Mouse (Mus musculus) forebrain, embryonic 10.5 days (tissue): ENCODE data around the gene Ctnnb1. TPM values are rescaled to one million over a fixed set of nuclear protein-coding genes. Genes with fewer than 3 reads are reported as not detected.

Source experiments
- DNase-seq: peaks from one replicate; pipeline ENCODE4 v3.0.0-alpha.2; 2017; ENCODE audit warnings: low spot score; ENCODE audit errors: extremely low spot score
- H3K27ac ChIP-seq: fragments of 300-500 bp; sonication (generic); 2 replicates; pipeline ENCODE4 v1.5.1; 2016; ENCODE audit warnings: mild to moderate bottlenecking
- H3K27me3 ChIP-seq: fragments of 300-500 bp; sonication (generic); 2 replicates; pipeline ENCODE4 v1.6.1; 2016; ENCODE audit warnings: mild to moderate bottlenecking; ENCODE audit not compliant: poor library complexity, severe bottlenecking
- H3K36me3 ChIP-seq: fragments of 300-500 bp; sonication (generic); replicated peaks from 2 replicates; pipeline ENCODE4 v1.6.1; 2016; ENCODE audit warnings: mild to moderate bottlenecking, moderate library complexity
- H3K4me1 ChIP-seq: fragments of 300-500 bp; sonication (generic); 2 replicates; pipeline ENCODE4 v1.6.1; 2016
- H3K4me3 ChIP-seq: fragments of 300-500 bp; sonication (generic); 2 replicates; pipeline ENCODE4 v1.5.1; 2016; ENCODE audit warnings: mild to moderate bottlenecking, moderate library complexity
- H3K9me3 ChIP-seq: fragments of 300-500 bp; sonication (generic); 2 replicates; pipeline ENCODE4 v1.6.1; 2016; ENCODE audit warnings: mild to moderate bottlenecking, moderate library complexity
- WGBS: fragments of 180-500 bp; shearing (Covaris S2); methylation state at CpG from one replicate; pipeline ENCODE4 v1.1.7; 2016; 5-methylcytosine and 5-hydroxymethylcytosine counted together
- polyA plus RNA-seq: library from polyadenylated mRNA; unstranded; fragments of >200 nt; fragmentation: Nextera tagmentation; extraction: Ambion mirVana; gene quantifications from 2 replicates; pipeline ENCODE4 v1.2.1, GENCODE M21; 2016

Ctnnb1 gene
- polyA plus RNA-seq, 1 experiment from 2014 or later = 664 TPM

DNA sequence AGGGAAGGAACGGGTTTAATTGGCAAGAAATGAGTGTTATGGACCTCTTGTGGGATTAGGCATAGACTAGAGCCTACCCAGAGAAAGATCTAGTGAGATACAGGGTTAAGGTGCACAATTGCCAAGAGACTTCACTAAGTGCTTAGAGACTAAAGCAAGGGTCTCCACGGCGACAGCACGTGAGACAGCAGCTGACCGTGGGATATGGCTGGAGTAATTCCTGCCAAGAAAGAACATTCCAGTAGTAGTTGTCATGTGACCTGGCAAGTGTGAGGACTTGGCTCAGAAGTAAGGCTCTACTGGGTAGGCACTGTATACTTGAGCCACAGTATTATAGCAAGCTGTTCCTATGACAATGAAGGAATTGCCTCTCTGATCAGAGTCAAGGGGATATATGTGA is 47.1 kb downstream of the Ctnnb1 start:
- Histone ChIP-seq H3K36me3 (0 out of 2 replicates have a peak, but pooled peaks cover 5% of the 10 kb centered on the region), H3K4me1 (peaks cover 6% of the 10 kb centered on the region), H3K27me3 (no peaks in the 10 kb centered on the region), H3K27ac (no peak overlapping the region), H3K4me3 (no peak overlapping the region), H3K9me3 (no peaks in the 10 kb centered on the region)
- WGBS = 92% methylated on average over 5 of the region's 5 CpGs
- DNase-seq = no peak

GRCm38 (mm10) chr9:120976856-120977255 is 47.8 kb downstream of the Ctnnb1 start:
- Histone ChIP-seq H3K36me3 (0 out of 2 replicates have a peak, but pooled peaks cover 5% of the 10 kb centered on the region), H3K4me1 (peaks cover 13% of the 10 kb centered on the region), H3K4me3 (no peak overlapping the region), H3K27ac (no peak overlapping the region), H3K27me3 (no peaks in the 10 kb centered on the region), H3K9me3 (no peaks in the 10 kb centered on the region)
- 96% methylated on average over 4 of the region's 4 CpGs for WGBS
- DNase-seq = no peak

GRCm38 (mm10) chr9:120981777-120982176 is 52.8 kb downstream of the Ctnnb1 start:
- DNase-seq = no peak
- Histone ChIP-seq H3K9me3 (no peaks in the 10 kb centered on the region), H3K27me3 (no peaks in the 10 kb centered on the region), H3K36me3 (0 out of 2 replicates have a peak, but pooled peaks cover 2% of the 10 kb centered on the region), H3K4me3 (no peak overlapping the region), H3K4me1 (peaks cover 39% of the 10 kb centered on the region), H3K27ac (peak overlapping the region; percentile 54; the same call in 1 of the 2 replicates)
- WGBS = 86% methylated on average over 7 of the region's 7 CpGs

- Histone ChIP-seq H3K4me3 (no peak overlapping the region), H3K36me3 (0 out of 2 replicates have a peak, but pooled peaks cover 2% of the 10 kb centered on the region), H3K4me1 (peaks cover 50% of the 10 kb centered on the region), H3K27ac (no peak overlapping the region), H3K9me3 (no peaks in the 10 kb centered on the region), H3K27me3 (no peaks in the 10 kb centered on the region)
- DNase-seq = no peak
- 92% methylated on average over 8 of the region's 8 CpGs for WGBS
These were observed 54.8 kb downstream of the Ctnnb1 start for GRCm38 (mm10) chr9:120983849-120984248.

DNA sequence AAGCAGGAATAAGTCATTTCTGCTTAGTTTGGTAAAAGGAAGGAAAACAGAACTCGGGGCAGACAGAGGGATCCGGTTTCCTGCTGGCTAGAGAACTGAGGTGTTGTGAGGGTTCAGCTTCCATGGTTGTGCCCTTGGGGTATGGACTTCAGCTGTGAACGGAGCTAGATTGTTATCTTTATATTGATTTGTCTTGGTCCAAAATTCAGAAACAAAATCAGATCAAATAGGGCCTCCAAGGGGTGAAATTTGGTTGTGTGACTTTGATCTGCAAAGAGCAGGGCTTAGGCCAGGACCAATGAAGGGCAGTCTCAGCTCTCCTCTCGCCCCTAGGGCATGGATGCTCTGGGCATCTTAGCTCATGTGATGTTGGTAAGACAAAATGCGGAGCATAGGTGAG is 55.5 kb downstream of the Ctnnb1 start:
- 77% methylated on average over 5 of the region's 5 CpGs for WGBS
- Histone ChIP-seq H3K36me3 (0 out of 2 replicates have a peak, but pooled peaks cover 2% of the 10 kb centered on the region), H3K4me3 (no peak overlapping the region), H3K9me3 (no peaks in the 10 kb centered on the region), H3K4me1 (peaks cover 55% of the 10 kb centered on the region), H3K27me3 (no peaks in the 10 kb centered on the region), H3K27ac (no peak overlapping the region)
- DNase-seq = no peak

DNA sequence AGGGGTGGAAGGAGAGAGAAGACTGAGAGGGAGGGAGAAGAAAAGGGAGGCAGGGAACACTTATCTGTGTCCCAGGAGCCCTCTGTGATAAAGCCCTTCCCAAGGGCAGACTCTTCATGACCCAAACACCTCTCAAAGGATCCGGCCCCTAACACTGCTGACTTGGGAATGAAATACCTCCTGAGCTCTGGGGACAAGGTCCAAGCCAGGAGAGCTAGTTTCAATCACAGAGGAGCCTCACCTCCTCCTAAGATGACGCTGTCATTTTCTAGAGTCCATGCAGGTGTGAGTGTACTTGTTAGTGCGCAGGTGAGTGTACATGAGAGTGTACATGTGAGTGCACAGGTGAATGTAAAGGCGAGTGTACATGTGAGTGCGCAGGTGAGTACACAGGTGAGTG is 56.0 kb downstream of the Ctnnb1 start:
- WGBS = 97% methylated on average over 5 of the region's 5 CpGs
- Histone ChIP-seq H3K27ac (no peak overlapping the region), H3K27me3 (no peaks in the 10 kb centered on the region), H3K4me3 (no peak overlapping the region), H3K4me1 (peaks cover 60% of the 10 kb centered on the region), H3K9me3 (no peaks in the 10 kb centered on the region), H3K36me3 (0 out of 2 replicates have a peak, but pooled peaks cover 2% of the 10 kb centered on the region)
- DNase-seq = no peak

DNA sequence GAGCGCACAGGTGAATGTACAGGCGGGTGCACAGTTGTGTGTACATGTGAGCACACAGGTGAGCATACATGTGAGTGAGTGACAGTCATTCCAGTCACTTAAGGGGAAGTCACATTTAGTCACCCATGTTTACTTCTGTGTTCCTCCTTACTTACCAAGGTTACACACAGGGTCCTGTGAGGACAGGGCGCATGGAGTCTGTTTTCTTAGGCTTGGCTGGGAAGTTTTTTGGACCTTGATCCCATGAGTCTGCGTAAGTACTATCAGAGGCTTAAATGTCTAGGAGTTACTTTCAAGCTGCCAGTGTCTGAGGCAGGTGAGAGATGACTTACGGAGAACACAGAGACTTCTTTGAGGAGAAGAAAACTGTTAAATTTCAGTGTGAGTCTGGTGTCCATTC is 56.5 kb downstream of the Ctnnb1 start:
- H3K4me1 ChIP-seq = peaks cover 65% of the 10 kb centered on the region
- no peak overlapping the region for H3K27ac ChIP-seq
- 0 out of 2 replicates have a peak, but pooled peaks cover 2% of the 10 kb centered on the region for H3K36me3 ChIP-seq
- H3K9me3 ChIP-seq = no peaks in the 10 kb centered on the region
- WGBS = 93% methylated on average over 5 of the region's 5 CpGs
- no peak overlapping the region for H3K4me3 ChIP-seq
- no peak for DNase-seq
- no peaks in the 10 kb centered on the region for H3K27me3 ChIP-seq

DNA sequence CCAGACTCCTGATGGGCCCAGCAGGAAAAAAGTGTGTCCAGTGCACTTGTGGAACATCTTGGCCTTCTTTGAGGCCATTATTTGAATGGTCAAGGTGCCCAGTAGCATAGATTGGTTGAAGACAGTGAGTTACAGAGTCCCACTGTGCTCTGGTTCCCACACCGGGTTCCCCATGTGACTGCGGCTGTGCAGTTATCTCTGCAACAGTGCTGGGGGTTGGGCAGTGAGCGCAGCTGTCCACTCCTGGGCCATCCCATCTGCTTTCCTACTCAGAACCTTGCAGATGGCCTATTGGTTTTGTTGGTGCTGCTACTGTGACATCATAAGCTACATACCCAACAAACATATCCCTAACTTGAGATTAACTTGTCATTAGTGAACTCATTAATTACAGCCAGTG is 57.2 kb downstream of the Ctnnb1 start:
- WGBS = 92% methylated on average over 3 of the region's 3 CpGs
- Histone ChIP-seq H3K36me3 (0 out of 2 replicates have a peak, but pooled peaks cover 2% of the 10 kb centered on the region), H3K27me3 (no peaks in the 10 kb centered on the region), H3K4me3 (no peak overlapping the region), H3K9me3 (no peaks in the 10 kb centered on the region), H3K4me1 (peaks cover 67% of the 10 kb centered on the region), H3K27ac (no peak overlapping the region)
- DNase-seq = no peak

- Histone ChIP-seq H3K36me3 (0 out of 2 replicates have a peak, but pooled peaks cover 2% of the 10 kb centered on the region), H3K4me1 (peaks cover 65% of the 10 kb centered on the region), H3K27me3 (no peaks in the 10 kb centered on the region), H3K27ac (no peak overlapping the region), H3K4me3 (no peak overlapping the region), H3K9me3 (no peaks in the 10 kb centered on the region)
- DNase-seq = no peak
- 81% methylated on average over 4 of the region's 4 CpGs for WGBS
These were observed 58.0 kb downstream of the Ctnnb1 start for GRCm38 (mm10) chr9:120986994-120987393.

GRCm38 (mm10) chr9:120988088-120988487 is 59.1 kb downstream of the Ctnnb1 start:
- no peak for DNase-seq
- H3K4me3 ChIP-seq = no peak overlapping the region
- H3K36me3 ChIP-seq = 0 out of 2 replicates have a peak, but pooled peaks cover 2% of the 10 kb centered on the region
- peaks cover 60% of the 10 kb centered on the region for H3K4me1 ChIP-seq
- no peaks in the 10 kb centered on the region for H3K27me3 ChIP-seq
- 57% methylated on average over 9 of the region's 9 CpGs for WGBS
- H3K9me3 ChIP-seq = no peaks in the 10 kb centered on the region
- 0 out of 2 replicates have a peak overlapping the region, but pooled peaks have one; percentile 44 for H3K27ac ChIP-seq

GRCm38 (mm10) chr9:120989806-120990700 is 61.0 kb downstream of the Ctnnb1 start:
- no peak overlapping the region for H3K4me3 ChIP-seq
- no peaks in the 10 kb centered on the region for H3K9me3 ChIP-seq
- peak overlapping the region; percentile 51 for H3K27ac ChIP-seq
- DNase-seq = no peak
- H3K27me3 ChIP-seq = no peaks in the 10 kb centered on the region
- 56% methylated on average over 15 of the region's 15 CpGs for WGBS
- H3K36me3 ChIP-seq = 0 out of 2 replicates have a peak, but pooled peaks cover 2% of the 10 kb centered on the region
- peaks cover 69% of the 10 kb centered on the region for H3K4me1 ChIP-seq

GRCm38 (mm10) chr9:120991801-120992200 is 62.8 kb downstream of the Ctnnb1 start:
- peaks cover 67% of the 10 kb centered on the region for H3K4me1 ChIP-seq
- H3K9me3 ChIP-seq = no peaks in the 10 kb centered on the region
- no peak overlapping the region for H3K4me3 ChIP-seq
- H3K27ac ChIP-seq = 0 out of 2 replicates have a peak overlapping the region, but pooled peaks have one; percentile 11
- no peaks in the 10 kb centered on the region for H3K36me3 ChIP-seq
- H3K27me3 ChIP-seq = no peaks in the 10 kb centered on the region
- WGBS = 56% methylated on average over 2 of the region's 2 CpGs
- no peak for DNase-seq

DNA sequence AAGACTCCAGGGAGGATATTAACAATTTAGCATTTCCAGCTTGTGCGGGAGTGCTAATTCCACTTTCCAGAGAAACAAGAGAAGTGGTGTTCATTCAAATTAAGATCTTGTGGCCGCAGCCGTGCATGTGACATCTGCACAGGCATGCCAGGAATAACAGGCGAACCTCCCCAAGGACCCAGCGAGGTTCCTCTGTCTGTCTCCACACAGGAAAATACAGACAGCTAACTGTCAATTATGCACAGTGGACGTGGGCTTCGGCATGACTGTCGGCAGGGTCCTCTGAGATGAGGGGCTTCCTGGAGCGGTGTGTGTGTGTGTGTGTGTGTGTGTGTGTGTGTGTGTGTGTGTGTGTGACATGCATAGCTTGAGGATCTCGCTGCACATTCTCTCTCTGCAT is 64.0 kb downstream of the Ctnnb1 start:
- 84% methylated on average over 10 of the region's 10 CpGs for WGBS
- no peak for DNase-seq
- Histone ChIP-seq H3K27me3 (no peaks in the 10 kb centered on the region), H3K9me3 (no peaks in the 10 kb centered on the region), H3K4me3 (no peak overlapping the region), H3K4me1 (peaks cover 63% of the 10 kb centered on the region), H3K36me3 (no peaks in the 10 kb centered on the region), H3K27ac (no peak overlapping the region)
